Mouse (Mus musculus): Measurements from ENCODE around the gene Nr1d1. TPM values are rescaled to one million over a fixed set of nuclear protein-coding genes. Genes with fewer than 3 reads are reported as not detected.

Nr1d1 gene
- 4.1 and 5.1 TPM in 2 replicates for polyA plus RNA-seq (2015; fragmentation: Nextera tagmentation; extraction: Ambion mirVana)

GRCm38 (mm10) chr11:98774582-98775347 lies at the start of gene Nr1d1:
Gene Nr1d1, minus strand, starts transcription at chr11:98775333.
- peak within 1 kb of the TSS; percentile 88 for H3K27ac ChIP-seq (ENCODE audit: low read depth, low read length)
- H3K4me1 ChIP-seq (replicated peaks; ENCODE audit: control insufficient read depth, insufficient read depth, low read length) = peaks cover 36% of the 10 kb centered on the region
- 0 out of 2 replicates have a peak, but pooled peaks have one; percentile 12 for TF ChIP-seq CTCF (IDR thresholded peaks at IDR 0.05; ENCODE audit: low read depth)
- H3K36me3 ChIP-seq (ENCODE audit: control insufficient read depth, insufficient read depth) = peaks cover 7% of the 10 kb centered on the region; the same call in 1 of the 2 replicates
- peak within 1 kb of the TSS; percentile 70 for H3K9ac ChIP-seq (ENCODE audit: low read depth, low read length)
- no peaks in the 10 kb centered on the region for H3K9me3 ChIP-seq (ENCODE audit: control insufficient read depth)
- no peaks in the 10 kb centered on the region for H3K27me3 ChIP-seq (replicated peaks; ENCODE audit: control insufficient read depth, insufficient read depth, low read length)
- 1% methylated on average over 22 of the region's 22 CpGs for WGBS
- peak within 1 kb of the TSS; percentile 80 for H3K4me2 ChIP-seq (replicated peaks; ENCODE audit: low read depth)
- no peak for ATAC-seq
- H3K4me3 ChIP-seq (ENCODE audit: low read depth, low read length) = peak within 1 kb of the TSS; percentile 43

- Histone ChIP-seq H3K9me3 (ENCODE audit: control insufficient read depth) (no peaks in the 10 kb centered on the region), H3K9ac (ENCODE audit: low read depth, low read length) (no peak overlapping the region), H3K27me3 (replicated peaks; ENCODE audit: control insufficient read depth, insufficient read depth, low read length) (no peaks in the 10 kb centered on the region), H3K4me3 (ENCODE audit: low read depth, low read length) (no peak overlapping the region), H3K4me1 (replicated peaks; ENCODE audit: control insufficient read depth, insufficient read depth, low read length) (no peaks in the 10 kb centered on the region), H3K27ac (ENCODE audit: low read depth, low read length) (no peak overlapping the region), H3K36me3 (ENCODE audit: control insufficient read depth, insufficient read depth) (peaks cover 80% of the 10 kb centered on the region), H3K4me2 (replicated peaks; ENCODE audit: low read depth) (no peak overlapping the region)
- 91% methylated on average over 5 of the region's 5 CpGs for WGBS
- no peak for TF ChIP-seq CTCF (IDR thresholded peaks at IDR 0.05; ENCODE audit: low read depth)
- no peak for ATAC-seq
These were observed 45.8 kb upstream of the Nr1d1 start for GRCm38 (mm10) chr11:98820968-98821367.

GRCm38 (mm10) chr11:98816706-98817239 lies 41.6 kb upstream of the Nr1d1 start:
- 95% methylated on average over 1 of the region's 1 CpGs for WGBS
- no peak overlapping the region for H3K9ac ChIP-seq (ENCODE audit: low read depth, low read length)
- no peaks in the 10 kb centered on the region for H3K27me3 ChIP-seq (replicated peaks; ENCODE audit: control insufficient read depth, insufficient read depth, low read length)
- H3K4me2 ChIP-seq (replicated peaks; ENCODE audit: low read depth) = no peak overlapping the region
- no peaks in the 10 kb centered on the region for H3K4me1 ChIP-seq (replicated peaks; ENCODE audit: control insufficient read depth, insufficient read depth, low read length)
- TF ChIP-seq CTCF (IDR thresholded peaks at IDR 0.05; ENCODE audit: low read depth) = no peak
- no peaks in the 10 kb centered on the region for H3K9me3 ChIP-seq (ENCODE audit: control insufficient read depth)
- peaks cover 75% of the 10 kb centered on the region for H3K36me3 ChIP-seq (ENCODE audit: control insufficient read depth, insufficient read depth)
- H3K4me3 ChIP-seq (ENCODE audit: low read depth, low read length) = no peak overlapping the region
- no peak for ATAC-seq
- H3K27ac ChIP-seq (ENCODE audit: low read depth, low read length) = no peak overlapping the region; the same call in 1 of the 2 replicates

- Histone ChIP-seq H3K4me3 (ENCODE audit: low read depth, low read length) (peak overlapping the region; percentile 84), H3K27ac (ENCODE audit: low read depth, low read length) (no peak overlapping the region), H3K4me2 (replicated peaks; ENCODE audit: low read depth) (peak overlapping the region; percentile 79), H3K9ac (ENCODE audit: low read depth, low read length) (peak overlapping the region; percentile 84; the same call in 1 of the 2 replicates), H3K27me3 (replicated peaks; ENCODE audit: control insufficient read depth, insufficient read depth, low read length) (no peaks in the 10 kb centered on the region), H3K4me1 (replicated peaks; ENCODE audit: control insufficient read depth, insufficient read depth, low read length) (no peaks in the 10 kb centered on the region), H3K9me3 (ENCODE audit: control insufficient read depth) (no peaks in the 10 kb centered on the region), H3K36me3 (ENCODE audit: control insufficient read depth, insufficient read depth) (peaks cover 36% of the 10 kb centered on the region)
- ATAC-seq = no peak
- no peak for TF ChIP-seq CTCF (IDR thresholded peaks at IDR 0.05; ENCODE audit: low read depth)
- WGBS = 41% methylated on average over 7 of the region's 7 CpGs
These were observed 35.6 kb upstream of the Nr1d1 start for GRCm38 (mm10) chr11:98810686-98811085.

GRCm38 (mm10) chr11:98809457-98810290 lies 34.5 kb upstream of the Nr1d1 start:
- Histone ChIP-seq H3K36me3 (ENCODE audit: control insufficient read depth, insufficient read depth) (peaks cover 42% of the 10 kb centered on the region), H3K4me3 (ENCODE audit: low read depth, low read length) (peak overlapping the region; percentile 84), H3K9ac (ENCODE audit: low read depth, low read length) (peak overlapping the region; percentile 84), H3K9me3 (ENCODE audit: control insufficient read depth) (no peaks in the 10 kb centered on the region), H3K27me3 (replicated peaks; ENCODE audit: control insufficient read depth, insufficient read depth, low read length) (no peaks in the 10 kb centered on the region), H3K4me1 (replicated peaks; ENCODE audit: control insufficient read depth, insufficient read depth, low read length) (no peaks in the 10 kb centered on the region), H3K27ac (ENCODE audit: low read depth, low read length) (peak overlapping the region; percentile 98), H3K4me2 (replicated peaks; ENCODE audit: low read depth) (peak overlapping the region; percentile 79)
- ATAC-seq = peak; percentile 99
- under 1% methylated on average over 77 of the region's 84 CpGs for WGBS
- TF ChIP-seq CTCF (IDR thresholded peaks at IDR 0.05; ENCODE audit: low read depth) = peak; percentile 70

GRCm38 (mm10) chr11:98808417-98808816 lies 33.3 kb upstream of the Nr1d1 start:
- Histone ChIP-seq H3K27ac (ENCODE audit: low read depth, low read length) (0 out of 2 replicates have a peak overlapping the region, but pooled peaks have one; percentile 98), H3K27me3 (replicated peaks; ENCODE audit: control insufficient read depth, insufficient read depth, low read length) (no peaks in the 10 kb centered on the region), H3K9ac (ENCODE audit: low read depth, low read length) (no peak overlapping the region), H3K9me3 (ENCODE audit: control insufficient read depth) (no peaks in the 10 kb centered on the region), H3K4me1 (replicated peaks; ENCODE audit: control insufficient read depth, insufficient read depth, low read length) (no peaks in the 10 kb centered on the region), H3K36me3 (ENCODE audit: control insufficient read depth, insufficient read depth) (peaks cover 47% of the 10 kb centered on the region), H3K4me2 (replicated peaks; ENCODE audit: low read depth) (no peak overlapping the region), H3K4me3 (ENCODE audit: low read depth, low read length) (no peak overlapping the region)
- 78% methylated on average over 2 of the region's 2 CpGs for WGBS
- no peak for ATAC-seq
- TF ChIP-seq CTCF (IDR thresholded peaks at IDR 0.05; ENCODE audit: low read depth) = no peak
